Mouse (Mus musculus): ENCODE measurements at regions not wholly inside any gene's neighbourhood (a gene's known extent, or its start where the extent isn't known, plus 50 kb on each side); places are given as distances from the start of the nearest gene placed in this dataset.

DNA sequence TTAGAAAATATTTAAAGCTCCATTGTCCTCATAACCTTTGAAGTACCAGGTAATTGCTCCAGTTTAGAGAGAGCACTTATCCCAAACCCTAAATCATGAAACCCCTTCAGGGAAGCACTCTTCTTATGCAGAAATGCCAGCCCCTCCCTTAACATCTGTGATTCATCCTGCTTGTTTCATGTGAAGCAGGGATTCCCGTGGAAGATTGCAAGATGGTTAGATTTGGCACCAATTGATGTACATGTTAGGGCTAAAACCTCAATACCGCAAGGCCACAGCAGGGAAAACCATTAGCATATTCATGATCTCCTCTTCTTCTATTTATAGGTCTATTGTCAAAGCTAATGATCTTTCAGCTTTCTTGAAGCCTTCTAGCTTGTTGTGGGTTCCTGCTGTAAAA lies 88.8 kb downstream of the Ttc32 start:
- Histone ChIP-seq H3K9ac (ENCODE audit: low read depth, low read length) (no peak overlapping the region), H3K4me3 (replicated peaks; ENCODE audit: low read depth, low read length) (no peak overlapping the region), H3K4me2 (ENCODE audit: low read length) (no peak overlapping the region), H3K36me3 (ENCODE audit: insufficient read depth, low read length) (no peaks in the 10 kb centered on the region), H3K27me3 (ENCODE audit: insufficient read depth, low read length) (no peaks in the 10 kb centered on the region), H3K4me1 (replicated peaks; ENCODE audit: insufficient read depth, low read length) (no peaks in the 10 kb centered on the region), H3K9me3 (replicated peaks; ENCODE audit: low read length) (no peaks in the 10 kb centered on the region), H3K27ac (no peak overlapping the region)
- ATAC-seq (replicated peaks; ENCODE audit: low FRiP score, low read depth) (no peak), DNase-seq (ENCODE audit: low spot score) (no peak)
- WGBS = 52% methylated on average over 2 of the region's 2 CpGs
- no peak for TF ChIP-seq CTCF (IDR thresholded peaks at IDR 0.05; ENCODE audit: low read depth)

DNA sequence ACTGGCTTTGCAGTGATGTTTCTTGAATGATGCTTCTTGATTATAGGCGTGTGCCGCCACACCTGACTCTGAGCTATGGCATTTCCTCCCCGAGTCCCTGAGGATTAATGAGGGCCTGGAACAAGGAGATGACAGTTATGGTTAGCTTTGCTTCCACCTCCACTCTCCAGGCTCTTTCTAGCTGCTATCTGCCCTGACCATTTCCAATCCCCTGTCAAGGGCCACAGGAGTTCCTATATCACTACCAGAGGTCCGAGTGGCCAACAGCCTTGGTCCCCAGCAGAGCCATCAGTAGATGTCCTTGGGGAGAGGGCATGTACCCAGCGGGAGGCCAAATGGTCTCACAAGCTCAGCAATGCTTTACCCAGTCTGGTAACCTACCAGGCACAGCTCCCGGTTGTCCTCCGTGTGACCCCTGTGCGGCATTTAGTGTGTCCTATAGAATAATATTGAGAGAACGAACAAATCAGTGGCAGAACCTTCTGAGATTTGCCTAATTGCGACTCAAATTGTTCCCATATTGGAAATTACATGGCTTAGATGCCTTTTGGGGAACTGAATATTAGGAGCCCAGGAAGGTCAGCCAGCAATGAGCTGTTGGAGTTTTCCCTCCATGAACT lies 98.2 kb downstream of the Ttc32 start:
- no peak for TF ChIP-seq CTCF (IDR thresholded peaks at IDR 0.05; ENCODE audit: low read depth)
- no peak overlapping the region for H3K4me2 ChIP-seq (ENCODE audit: low read length)
- WGBS = 80% methylated on average over 10 of the region's 10 CpGs
- no peak overlapping the region for H3K4me3 ChIP-seq (replicated peaks; ENCODE audit: low read depth, low read length)
- ATAC-seq (replicated peaks; ENCODE audit: low FRiP score, low read depth) (no peak), DNase-seq (ENCODE audit: low spot score) (no peak)
- H3K27me3 ChIP-seq (ENCODE audit: insufficient read depth, low read length) = no peaks in the 10 kb centered on the region
- no peaks in the 10 kb centered on the region for H3K4me1 ChIP-seq (replicated peaks; ENCODE audit: insufficient read depth, low read length)
- no peaks in the 10 kb centered on the region for H3K9me3 ChIP-seq (replicated peaks; ENCODE audit: low read length)
- no peak overlapping the region for H3K27ac ChIP-seq
- H3K36me3 ChIP-seq (ENCODE audit: insufficient read depth, low read length) = no peaks in the 10 kb centered on the region
- H3K9ac ChIP-seq (ENCODE audit: low read depth, low read length) = no peak overlapping the region

DNA sequence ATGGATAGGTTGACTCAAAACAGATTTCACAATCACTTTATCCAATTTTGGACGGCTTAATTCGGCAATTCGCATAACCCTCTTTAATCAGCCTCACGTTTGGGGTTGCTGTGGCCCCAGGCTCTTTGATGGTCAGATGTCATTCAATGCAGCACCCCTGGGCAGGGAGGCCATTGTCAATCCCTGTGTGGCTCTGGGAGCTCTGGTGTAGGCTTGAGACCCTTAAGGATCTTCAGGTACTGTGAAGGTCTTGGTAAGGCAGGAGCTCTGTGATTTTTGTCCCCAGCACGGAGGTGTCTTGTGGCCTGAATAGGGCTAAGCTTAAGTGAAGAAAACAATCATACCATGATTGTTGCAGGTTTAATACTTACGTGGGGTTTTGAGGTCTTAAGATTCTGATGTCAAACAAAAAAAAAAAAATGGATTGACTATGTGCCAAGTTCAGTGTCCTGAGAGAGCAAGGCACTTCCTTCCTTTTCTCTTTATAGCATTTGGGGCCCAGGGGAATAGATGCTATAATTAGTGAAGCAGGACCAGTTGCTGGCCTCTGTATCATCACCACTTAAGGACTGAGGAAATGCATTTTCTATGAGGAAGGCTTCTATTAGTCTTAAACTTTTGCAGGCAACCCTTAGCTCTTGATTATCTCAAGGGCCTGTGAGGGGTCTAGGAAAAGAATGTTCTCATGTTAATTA lies 98.9 kb downstream of the Ttc32 start:
- Histone ChIP-seq H3K4me2 (ENCODE audit: low read length) (no peak overlapping the region), H3K27me3 (ENCODE audit: insufficient read depth, low read length) (no peaks in the 10 kb centered on the region), H3K4me3 (replicated peaks; ENCODE audit: low read depth, low read length) (no peak overlapping the region), H3K9me3 (replicated peaks; ENCODE audit: low read length) (no peaks in the 10 kb centered on the region), H3K9ac (ENCODE audit: low read depth, low read length) (no peak overlapping the region), H3K4me1 (replicated peaks; ENCODE audit: insufficient read depth, low read length) (no peaks in the 10 kb centered on the region), H3K36me3 (ENCODE audit: insufficient read depth, low read length) (no peaks in the 10 kb centered on the region), H3K27ac (no peak overlapping the region)
- no peak for ATAC-seq (replicated peaks; ENCODE audit: low FRiP score, low read depth)
- 77% methylated on average over 6 of the region's 6 CpGs for whole genome bisulfite sequencing
- peak; percentile 45 for DNase-seq (ENCODE audit: low spot score)
- TF ChIP-seq CTCF (IDR thresholded peaks at IDR 0.05; ENCODE audit: low read depth) = no peak

DNA sequence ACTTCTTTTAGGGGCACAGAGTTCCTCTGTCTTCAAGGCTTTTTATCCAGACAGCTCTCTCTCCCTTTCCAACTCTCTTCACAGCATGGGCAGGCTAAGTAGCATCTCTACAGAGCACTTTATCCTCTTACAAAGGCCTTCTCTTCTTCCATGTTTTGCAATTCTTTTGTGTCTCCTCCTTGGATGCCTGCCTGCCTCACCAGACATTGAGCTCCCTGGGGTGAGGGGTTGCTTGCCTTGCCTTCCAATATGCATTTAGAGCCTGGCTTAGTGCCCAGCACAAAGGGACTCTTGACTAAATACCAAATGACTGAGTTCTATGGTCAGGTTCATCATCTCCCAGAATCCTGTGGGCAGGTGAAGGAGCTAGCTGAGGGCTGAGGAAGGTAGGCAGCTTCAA lies 102.8 kb downstream of the Ttc32 start:
- TF ChIP-seq CTCF (IDR thresholded peaks at IDR 0.05; ENCODE audit: low read depth) = no peak
- no peaks in the 10 kb centered on the region for H3K36me3 ChIP-seq (ENCODE audit: insufficient read depth, low read length)
- no peaks in the 10 kb centered on the region for H3K4me1 ChIP-seq (replicated peaks; ENCODE audit: insufficient read depth, low read length)
- no peak overlapping the region for H3K4me3 ChIP-seq (replicated peaks; ENCODE audit: low read depth, low read length)
- H3K9ac ChIP-seq (ENCODE audit: low read depth, low read length) = no peak overlapping the region
- no peak overlapping the region for H3K27ac ChIP-seq
- no peaks in the 10 kb centered on the region for H3K9me3 ChIP-seq (replicated peaks; ENCODE audit: low read length)
- H3K4me2 ChIP-seq (ENCODE audit: low read length) = no peak overlapping the region
- H3K27me3 ChIP-seq (ENCODE audit: insufficient read depth, low read length) = no peaks in the 10 kb centered on the region
- ATAC-seq (replicated peaks; ENCODE audit: low FRiP score, low read depth) = no peak
- no peak for DNase-seq (ENCODE audit: low spot score)

DNA sequence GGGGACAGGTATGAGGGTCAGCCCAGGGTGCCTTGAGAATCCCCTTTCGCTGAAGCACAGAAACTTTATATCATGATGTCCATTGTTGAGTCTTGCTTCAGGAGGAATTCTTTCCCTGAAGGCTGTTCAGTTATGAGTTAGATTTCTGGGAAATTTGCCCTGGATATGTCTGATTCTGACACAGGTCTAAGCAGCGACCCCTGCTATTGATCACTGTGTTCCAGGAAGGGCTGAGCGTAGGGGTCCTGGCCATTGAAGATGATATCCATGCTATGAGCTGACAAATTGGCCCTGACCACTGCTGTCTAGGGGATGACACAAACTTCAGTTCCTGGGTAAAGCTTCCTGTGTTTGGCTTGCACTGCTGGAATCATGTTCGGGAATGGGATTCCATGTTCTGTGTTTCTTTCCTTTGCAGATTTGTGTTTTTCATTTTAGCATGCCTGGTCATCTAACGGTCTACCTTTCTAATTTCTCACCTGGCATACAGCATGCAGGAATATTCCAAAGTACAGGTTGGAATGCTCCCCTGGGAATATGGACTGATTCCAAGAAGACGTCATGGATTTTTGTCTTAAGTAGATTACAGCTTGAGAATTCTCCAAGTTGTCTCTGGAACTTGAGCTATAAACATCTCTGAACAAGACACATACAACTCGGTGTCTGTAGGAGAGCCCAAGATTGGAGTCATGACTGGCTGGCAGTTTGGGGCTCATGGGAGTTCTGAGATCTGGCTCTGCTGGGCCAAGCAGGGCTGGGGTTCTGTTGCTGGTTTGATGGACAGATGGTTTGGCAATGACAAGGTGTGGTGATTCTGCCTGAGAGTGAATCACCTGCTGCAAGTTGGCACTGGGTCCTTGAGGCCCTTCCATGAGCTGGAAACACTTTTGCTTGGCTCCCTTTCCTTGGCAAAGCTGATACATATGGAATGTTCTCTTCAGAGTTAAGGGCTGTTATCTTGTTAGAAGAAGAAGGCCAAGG lies 104.4 kb downstream of the Ttc32 start:
- Histone ChIP-seq H3K4me1 (replicated peaks; ENCODE audit: insufficient read depth, low read length) (no peaks in the 10 kb centered on the region), H3K4me2 (ENCODE audit: low read length) (no peak overlapping the region), H3K27me3 (ENCODE audit: insufficient read depth, low read length) (no peaks in the 10 kb centered on the region), H3K9ac (ENCODE audit: low read depth, low read length) (no peak overlapping the region), H3K36me3 (ENCODE audit: insufficient read depth, low read length) (no peaks in the 10 kb centered on the region), H3K4me3 (replicated peaks; ENCODE audit: low read depth, low read length) (no peak overlapping the region), H3K9me3 (replicated peaks; ENCODE audit: low read length) (no peaks in the 10 kb centered on the region), H3K27ac (no peak overlapping the region)
- no peak for ATAC-seq (replicated peaks; ENCODE audit: low FRiP score, low read depth)
- DNase-seq (ENCODE audit: low spot score) = no peak
- 81% methylated on average over 7 of the region's 7 CpGs for WGBS
- no peak for TF ChIP-seq CTCF (IDR thresholded peaks at IDR 0.05; ENCODE audit: low read depth)

DNA sequence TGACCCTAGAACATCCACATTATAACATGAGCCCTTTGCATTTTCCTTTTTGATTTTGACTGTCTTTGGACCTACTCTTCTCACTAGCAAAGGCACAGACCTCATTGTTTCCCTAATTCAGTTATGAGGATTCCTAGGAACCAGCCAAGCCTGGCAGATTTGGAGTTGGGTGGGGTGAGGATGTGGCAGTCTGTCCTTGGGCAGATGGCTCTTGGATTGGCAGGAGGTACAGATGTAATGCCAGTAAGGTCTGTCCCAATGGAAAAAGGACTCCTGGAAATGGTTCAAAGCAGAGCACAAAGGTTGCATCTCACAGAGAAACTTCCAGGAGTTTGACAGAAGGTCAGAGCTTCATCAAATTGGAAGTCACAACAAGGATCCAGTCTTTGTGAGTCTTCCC lies 121.2 kb downstream of the Ttc32 start:
- H3K27me3 ChIP-seq (ENCODE audit: insufficient read depth, low read length) = no peaks in the 10 kb centered on the region
- H3K4me3 ChIP-seq (replicated peaks; ENCODE audit: low read depth, low read length) = no peak overlapping the region
- H3K9me3 ChIP-seq (replicated peaks; ENCODE audit: low read length) = no peaks in the 10 kb centered on the region
- no peak overlapping the region for H3K9ac ChIP-seq (ENCODE audit: low read depth, low read length)
- DNase-seq (ENCODE audit: low spot score) = no peak
- TF ChIP-seq CTCF (IDR thresholded peaks at IDR 0.05; ENCODE audit: low read depth) = no peak
- no peaks in the 10 kb centered on the region for H3K36me3 ChIP-seq (ENCODE audit: insufficient read depth, low read length)
- H3K27ac ChIP-seq = no peak overlapping the region
- ATAC-seq (replicated peaks; ENCODE audit: low FRiP score, low read depth) = no peak
- no peaks in the 10 kb centered on the region for H3K4me1 ChIP-seq (replicated peaks; ENCODE audit: insufficient read depth, low read length)
- no peak overlapping the region for H3K4me2 ChIP-seq (ENCODE audit: low read length)
